Mouse (Mus musculus): ENCODE measurements around the gene Tmprss11d. TPM values are rescaled to one million over a fixed set of nuclear protein-coding genes. Genes with fewer than 3 reads are reported as not detected.

The Tmprss11d gene
- not detected for polyA plus RNA-seq (2015; fragmentation: Illumina TruSeq; extraction: RNeasy Lipid Tissue Mini Kit (QIAGEN cat#74804); ENCODE audit: insufficient read depth, low read depth, low replicate concordance)

DNA sequence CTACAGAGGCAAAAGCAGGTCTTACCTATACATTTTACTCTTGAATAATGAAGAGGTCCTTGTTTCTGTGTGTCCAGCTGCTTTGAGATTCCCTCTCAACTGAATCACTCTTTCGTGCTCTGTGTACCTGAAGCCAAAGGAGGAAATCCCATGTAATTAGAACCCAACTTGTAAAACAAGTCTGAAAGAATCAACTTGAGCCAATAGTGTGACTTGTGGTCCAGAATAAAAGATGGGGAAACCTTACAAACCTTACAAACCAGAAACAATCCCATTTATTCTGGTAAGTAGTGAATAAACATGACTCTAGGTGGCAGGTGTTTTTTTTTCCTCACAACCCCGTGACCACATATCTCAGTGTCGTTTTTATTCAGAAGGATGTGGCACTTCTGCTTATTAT, at the start of gene Tmprss11d:
TSS of gene Tmprss11d (minus strand) at position 101 of the 400 bp plus-strand sequence.

DNA sequence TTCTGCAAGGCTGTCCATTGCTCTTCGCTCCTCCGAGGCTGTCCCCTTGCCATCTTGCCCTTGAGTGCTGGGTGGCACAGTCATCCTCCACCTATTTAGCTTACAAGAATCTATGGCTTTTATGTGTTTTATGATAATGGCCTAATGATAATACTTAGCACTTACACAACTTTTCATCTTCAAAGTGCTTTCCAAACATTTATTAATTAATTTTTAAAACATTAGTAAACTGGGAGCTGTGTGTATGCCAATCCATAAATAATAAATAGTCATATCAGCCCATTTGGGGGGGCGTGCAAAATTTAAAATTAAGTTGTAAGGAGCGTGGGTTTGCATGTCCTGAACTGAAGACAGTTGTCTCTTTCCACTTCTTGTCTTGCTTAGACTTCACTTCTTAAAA, 84.0 kb downstream of the Tmprss11d start, which contains the start of gene Tmprss11c:
TSS of gene Tmprss11c (minus strand) at position 101 of the 400 bp plus-strand sequence.

Other genes with a start within 250 kb of the Tmprss11d start
- 1.7 TPM for gene Uba6, start 200.6 kb downstream of the Tmprss11d start, polyA plus RNA-seq (2015; fragmentation: Illumina TruSeq; extraction: RNeasy Lipid Tissue Mini Kit (QIAGEN cat#74804); ENCODE audit: insufficient read depth, low read depth, low replicate concordance)
- gene Gnrhr, start 175.5 kb downstream of the Tmprss11d start, polyA plus RNA-seq (2015; fragmentation: Illumina TruSeq; extraction: RNeasy Lipid Tissue Mini Kit (QIAGEN cat#74804); ENCODE audit: insufficient read depth, low read depth, low replicate concordance): not detected
- not detected for gene Tmprss11c, start 84.1 kb downstream of the Tmprss11d start, polyA plus RNA-seq (2015; fragmentation: Illumina TruSeq; extraction: RNeasy Lipid Tissue Mini Kit (QIAGEN cat#74804); ENCODE audit: insufficient read depth, low read depth, low replicate concordance)
- gene Tmprss11a, start 95.6 kb upstream of the Tmprss11d start, polyA plus RNA-seq (2015; fragmentation: Illumina TruSeq; extraction: RNeasy Lipid Tissue Mini Kit (QIAGEN cat#74804); ENCODE audit: insufficient read depth, low read depth, low replicate concordance): not detected
- gene Tmprss11g, start 145.2 kb upstream of the Tmprss11d start, polyA plus RNA-seq (2015; fragmentation: Illumina TruSeq; extraction: RNeasy Lipid Tissue Mini Kit (QIAGEN cat#74804); ENCODE audit: insufficient read depth, low read depth, low replicate concordance): not detected